Mouse (Mus musculus) embryo, embryonic 10 days (tissue): ENCODE measurements around the gene Cldn24.
"Not testable (repeated sequence)": the region's sequence is repeated elsewhere in the genome, so short reads cannot be mapped to it uniquely, and the experiment has no call there.

Source experiments
- DNase-seq: peaks from one replicate; pipeline ENCODE4 v3.0.0-alpha.2; 2015; ENCODE audit warnings: low spot score

Gene Cldn24

DNA sequence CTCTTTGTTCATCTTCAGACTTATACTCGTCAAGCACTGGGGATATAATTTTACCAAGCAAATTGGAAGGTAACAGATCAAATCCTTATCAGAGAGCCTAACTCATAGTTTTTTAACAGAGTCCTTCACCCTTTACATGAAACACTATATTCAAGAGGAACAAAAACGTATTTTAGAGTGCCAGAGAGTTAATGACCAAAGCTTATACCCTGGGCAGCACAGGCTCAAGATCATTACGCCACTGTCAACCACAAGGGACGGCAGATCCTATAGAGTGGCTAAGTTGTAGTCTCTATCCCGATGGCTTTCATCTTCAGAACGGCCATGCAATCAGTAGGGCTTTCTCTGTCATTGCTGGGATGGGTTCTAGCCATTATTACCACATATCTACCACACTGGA, at the start of gene Cldn24:
TSS of gene Cldn24 (plus strand) at position 301 of the 400 bp plus-strand sequence.
- DNase-seq, result no peak

DNA sequence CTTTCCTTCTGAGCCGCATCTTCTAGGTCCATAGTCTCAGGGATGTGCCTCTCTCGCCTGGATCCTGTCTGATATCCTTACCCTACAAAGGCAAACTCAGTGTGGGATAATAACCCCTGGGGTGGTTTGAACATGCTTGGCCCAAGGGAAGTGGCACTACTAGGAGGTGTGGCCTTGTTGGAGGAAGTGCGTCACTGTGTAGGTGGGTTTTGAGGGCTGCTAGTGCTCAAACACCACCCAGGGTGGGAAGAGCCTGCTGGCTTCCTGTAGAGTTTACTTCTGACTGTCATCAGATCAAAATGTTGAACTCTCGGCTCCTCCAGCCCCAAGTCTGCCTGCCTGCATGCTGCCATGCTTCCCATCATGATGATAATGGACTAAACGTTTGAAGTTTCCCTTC, 49.0 kb upstream of the Cldn24 start:
- no peak for DNase-seq

DNA sequence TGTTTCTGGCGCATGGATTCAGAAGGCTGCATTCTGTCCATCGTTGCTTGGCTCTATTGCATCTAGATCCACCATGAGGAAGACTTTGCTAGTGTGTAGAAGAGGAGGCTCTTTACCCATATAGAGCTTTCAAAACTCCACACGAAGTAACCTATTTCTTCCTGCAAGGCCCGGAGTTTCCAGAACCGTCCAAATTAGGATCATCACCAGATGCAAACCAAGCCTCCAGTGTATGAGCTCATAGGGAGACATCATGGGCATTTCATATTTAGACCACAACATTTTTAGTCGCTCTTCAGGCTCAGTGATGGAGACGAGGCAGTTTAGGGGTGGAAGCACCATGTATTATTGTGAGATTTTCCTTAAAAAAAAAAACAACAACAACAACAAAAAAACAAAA, 44.5 kb upstream of the Cldn24 start:
- no peak for DNase-seq

DNA sequence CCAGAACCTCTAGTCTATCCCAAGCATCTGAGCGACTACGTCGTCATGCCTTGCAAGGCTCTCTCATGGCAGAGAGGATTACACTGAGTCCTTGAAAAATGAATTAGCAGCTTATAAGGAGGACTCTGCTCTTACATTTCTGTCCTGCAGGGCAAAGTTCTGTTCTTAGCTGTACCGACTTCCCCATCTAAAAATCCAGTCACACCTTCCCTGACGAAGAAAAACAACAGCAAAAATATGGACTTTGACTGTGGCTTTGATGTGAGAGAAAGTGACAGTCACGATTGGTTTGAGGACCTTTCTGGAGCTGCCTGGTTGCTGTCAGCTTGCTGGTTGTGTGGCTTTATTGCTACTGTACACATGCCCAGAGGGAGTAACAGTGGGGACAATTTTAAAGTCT, 42.4 kb upstream of the Cldn24 start:
- no peak for DNase-seq

DNA sequence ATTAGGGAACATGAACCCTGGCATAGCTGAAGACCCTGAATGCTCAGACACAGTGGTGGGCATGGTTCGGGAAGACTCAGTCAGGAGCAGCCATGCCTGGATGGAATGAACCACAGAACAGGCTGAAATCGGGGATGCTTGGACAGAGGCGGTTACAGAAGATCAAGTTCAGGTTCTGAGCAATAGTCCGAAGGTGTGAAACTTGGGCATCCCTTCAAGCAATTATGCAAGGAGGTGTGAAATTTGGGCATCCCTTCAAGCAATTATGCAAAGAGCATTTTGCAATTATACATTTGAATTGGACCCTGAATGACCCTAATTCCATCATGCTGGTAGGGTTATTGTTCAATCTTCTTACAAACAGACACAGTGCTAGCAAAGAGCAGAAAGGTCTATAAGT, 40.1 kb upstream of the Cldn24 start:
- DNase-seq, result no peak

DNA sequence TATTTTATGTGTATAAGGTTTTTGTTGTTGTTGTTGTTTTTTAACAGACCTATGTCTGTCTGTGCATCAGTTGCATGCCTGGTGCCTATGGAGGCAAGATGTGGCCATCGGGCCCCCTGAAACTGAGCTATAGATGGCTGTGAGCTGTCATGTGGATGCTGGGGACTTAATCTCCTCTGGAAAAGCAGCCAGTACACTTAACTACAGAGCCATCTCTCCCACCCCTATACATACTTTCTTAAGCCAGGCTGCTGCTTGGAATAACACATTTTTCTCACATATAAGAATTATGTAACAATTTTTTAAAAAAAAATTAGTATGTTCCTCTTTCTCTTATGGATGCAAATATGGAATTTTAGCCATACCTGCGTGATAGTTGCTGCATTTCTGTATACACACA, 38.4 kb upstream of the Cldn24 start:
- no peak for DNase-seq

DNA sequence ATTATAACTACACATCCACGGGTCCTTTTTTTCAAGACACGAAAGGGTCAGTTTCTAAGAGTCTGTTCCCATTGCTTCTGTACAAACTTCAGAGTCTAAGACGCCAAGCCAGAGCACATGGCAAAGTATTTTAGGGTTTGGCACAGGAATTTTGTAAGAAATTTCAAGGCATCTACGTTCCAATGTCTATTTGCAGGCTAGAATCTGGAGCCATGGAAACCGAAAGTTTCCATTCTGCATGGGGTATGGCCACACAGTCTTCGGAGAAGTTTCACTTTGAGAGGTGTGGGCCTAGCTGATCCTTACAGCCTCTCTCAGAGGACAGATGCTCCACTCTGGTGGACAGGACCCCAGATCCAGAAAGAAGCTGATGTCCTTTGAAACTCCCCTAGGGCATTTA, 38.0 kb upstream of the Cldn24 start:
- no peak for DNase-seq

DNA sequence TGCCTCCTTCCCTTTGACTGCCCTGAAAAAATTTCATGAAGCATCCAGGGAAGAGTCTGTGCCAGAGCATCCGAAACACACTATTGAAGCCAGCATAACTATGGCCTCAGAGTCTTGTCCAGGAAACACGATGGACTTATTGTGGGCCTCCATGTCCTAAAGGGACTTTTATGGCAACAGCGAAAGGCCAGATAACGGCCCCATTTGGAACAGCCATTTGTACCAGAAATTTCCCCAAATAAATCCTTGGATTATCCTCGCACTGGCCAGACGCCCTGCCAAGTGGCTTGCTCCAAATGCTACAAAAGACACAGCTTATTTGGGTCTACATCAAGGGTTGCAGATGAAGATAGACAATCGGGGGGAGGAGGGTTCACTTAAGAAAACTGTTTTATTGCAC, 37.5 kb upstream of the Cldn24 start:
- DNase-seq, result no peak

DNA sequence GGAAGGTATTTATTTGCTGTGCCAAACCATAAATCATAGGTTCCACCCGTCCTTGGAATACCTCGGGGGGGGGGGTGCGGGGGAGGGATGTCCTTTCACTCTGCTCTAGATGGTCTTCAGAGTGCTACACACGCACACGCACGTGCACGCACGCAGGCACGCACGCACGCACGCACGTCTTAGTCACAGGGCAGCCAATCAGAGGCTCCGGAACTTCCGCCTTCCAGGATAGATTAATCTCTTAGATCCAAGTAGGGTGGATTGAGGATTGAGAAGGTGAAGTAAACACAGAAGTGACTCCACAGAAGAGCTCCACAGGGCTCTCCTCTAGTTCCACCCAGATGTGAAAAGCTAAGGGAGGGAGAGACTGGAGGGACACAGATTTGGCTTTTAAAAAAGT, 35.6 kb upstream of the Cldn24 start:
- DNase-seq, result no peak

DNA sequence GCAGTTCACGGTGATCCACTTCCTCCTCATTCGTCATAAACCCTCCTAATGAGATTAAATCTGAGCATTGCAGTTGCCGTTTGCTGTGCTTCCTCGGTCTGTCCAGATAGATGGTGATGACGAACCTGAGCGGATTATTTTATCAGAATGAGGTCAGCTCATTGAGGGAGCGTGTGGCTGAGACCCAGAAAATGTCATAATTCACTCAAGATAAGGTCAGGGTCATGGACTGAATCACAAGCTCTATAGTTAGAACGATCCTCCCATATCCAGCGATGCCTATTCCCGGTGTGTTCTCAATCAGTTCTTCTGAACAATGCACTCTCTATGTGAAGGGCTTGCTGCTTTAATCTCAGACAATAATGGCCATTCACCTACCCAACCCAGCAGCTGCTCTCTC, 34.2 kb upstream of the Cldn24 start:
- peak; percentile 27 for DNase-seq

DNA sequence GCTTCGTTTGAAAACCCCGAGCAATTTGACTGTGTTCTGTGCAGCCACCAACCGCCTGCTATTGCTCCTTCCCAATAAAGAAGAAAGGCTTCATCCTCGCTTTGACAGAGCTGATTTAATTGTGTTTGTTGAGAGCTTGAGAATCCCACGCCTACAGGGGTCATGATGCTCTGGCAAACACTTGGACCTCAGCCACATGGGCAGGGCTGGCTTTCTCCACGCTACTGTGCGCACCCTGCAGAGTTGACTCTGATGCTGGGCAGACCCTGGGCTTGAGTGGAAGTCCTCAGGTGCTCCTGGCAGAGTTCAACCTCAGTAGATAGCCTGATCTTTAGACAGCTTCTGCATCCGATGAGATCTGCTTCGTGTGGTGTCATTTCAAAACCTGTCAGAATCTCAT, 30.0 kb upstream of the Cldn24 start:
- no peak for DNase-seq

DNA sequence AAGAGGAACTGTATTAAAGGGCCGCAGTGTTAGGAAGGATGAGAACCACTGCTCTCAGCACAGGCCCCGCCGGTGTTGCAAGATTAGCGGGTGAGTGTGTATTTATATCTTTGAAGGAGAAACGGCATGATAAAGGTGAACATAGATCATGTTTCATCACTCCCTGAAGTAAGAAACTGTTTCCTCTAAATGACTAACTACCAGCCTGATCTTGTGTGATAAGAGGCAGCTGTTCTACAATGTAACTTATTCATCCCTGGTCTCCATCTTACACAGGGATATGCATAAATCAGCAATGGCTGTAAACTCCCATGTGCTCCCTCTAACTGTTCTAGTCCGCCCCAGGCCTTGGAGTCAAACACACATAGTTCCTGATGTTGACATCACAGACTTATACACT, 22.5 kb upstream of the Cldn24 start:
- no peak for DNase-seq

DNA sequence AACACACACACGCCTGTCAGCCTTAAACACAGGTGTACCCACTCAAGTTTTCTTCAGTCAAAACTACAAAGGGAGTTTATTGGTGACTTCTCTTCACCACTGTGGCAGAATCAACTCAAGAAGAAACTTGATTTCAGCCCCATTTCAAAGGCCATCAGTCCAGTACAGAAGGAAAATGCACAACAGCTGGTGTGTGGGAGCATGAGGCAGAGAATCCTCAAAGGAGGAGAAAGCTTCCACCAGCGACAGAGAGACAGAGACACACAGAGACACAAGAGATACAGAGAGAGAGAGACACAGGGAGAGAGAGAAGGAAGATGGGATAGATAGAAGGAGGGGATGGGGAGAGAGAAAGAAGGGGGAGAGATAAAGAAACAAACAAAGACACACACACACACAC, 19.6 kb upstream of the Cldn24 start:
- DNase-seq, result no peak

DNA sequence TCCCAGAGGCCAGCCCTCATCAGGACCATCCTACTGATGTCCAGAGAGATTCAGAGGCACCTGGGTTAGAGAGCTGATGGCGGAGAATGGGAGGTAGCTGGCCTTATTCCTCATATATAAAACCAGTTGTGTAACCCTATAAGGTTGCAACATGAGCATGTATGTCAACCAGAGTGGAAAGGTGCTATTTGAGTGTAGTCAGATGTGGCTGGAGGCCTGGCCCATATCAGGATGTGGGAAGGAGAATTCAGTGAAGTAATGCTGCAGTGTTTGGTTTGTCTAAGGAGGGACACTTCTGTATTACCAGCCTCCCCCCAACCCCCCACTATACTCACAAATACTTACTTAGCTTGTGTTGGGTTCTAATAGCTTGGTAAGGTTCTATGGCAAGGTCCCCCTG, 17.7 kb upstream of the Cldn24 start:
- DNase-seq, result no peak

DNA sequence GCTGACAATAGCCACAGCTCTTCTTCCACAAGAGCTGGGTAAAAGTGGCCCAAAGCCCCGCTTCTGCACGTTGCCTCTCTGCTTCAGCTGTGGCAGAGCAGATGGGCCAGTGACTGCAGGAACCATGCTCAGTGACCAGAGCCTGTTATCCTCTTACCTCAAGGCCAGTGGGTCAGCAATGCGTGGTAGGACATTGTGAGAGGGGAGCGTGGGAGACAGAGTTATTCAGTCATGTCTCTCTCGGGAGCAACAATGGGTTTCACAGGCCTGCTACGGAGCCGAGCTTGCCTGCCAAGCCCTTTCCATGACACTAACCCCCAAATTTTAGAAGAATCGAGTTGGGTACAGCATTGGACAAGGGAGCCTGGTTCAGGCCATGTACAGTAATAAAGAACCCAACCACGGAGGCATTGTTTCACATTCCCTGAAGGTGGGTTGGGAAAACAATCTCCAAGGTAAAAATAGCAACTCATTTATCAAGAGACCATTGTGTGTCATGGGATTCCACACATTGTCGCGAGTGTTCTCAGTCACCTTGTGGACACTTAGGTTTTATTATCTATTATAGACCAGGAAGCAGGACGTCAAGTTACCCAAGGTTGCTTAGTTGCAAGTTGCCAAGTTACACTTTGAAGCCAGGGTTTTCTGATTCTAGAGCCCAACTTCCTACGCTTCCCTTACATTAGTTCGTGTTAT, 11.8 kb upstream of the Cldn24 start:
- DNase-seq, result no peak

DNA sequence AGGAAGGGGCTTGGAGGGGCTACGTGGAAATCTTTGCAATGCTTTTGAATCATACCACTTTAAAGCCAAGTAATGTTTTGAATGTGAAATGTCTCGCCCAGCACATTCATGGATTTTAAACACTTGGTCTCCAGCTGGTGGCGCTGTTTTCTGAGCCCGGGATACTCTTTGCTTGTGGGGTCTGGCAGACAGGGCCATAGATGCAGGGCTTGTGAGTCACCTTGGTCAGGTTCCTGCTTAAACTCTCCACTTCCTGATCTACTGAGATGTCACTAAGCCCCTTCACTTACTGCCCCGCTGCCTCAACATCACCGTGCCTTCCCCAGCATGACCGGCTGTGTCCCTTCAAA, 11.3 kb upstream of the Cldn24 start:
- DNase-seq, result no peak

DNA sequence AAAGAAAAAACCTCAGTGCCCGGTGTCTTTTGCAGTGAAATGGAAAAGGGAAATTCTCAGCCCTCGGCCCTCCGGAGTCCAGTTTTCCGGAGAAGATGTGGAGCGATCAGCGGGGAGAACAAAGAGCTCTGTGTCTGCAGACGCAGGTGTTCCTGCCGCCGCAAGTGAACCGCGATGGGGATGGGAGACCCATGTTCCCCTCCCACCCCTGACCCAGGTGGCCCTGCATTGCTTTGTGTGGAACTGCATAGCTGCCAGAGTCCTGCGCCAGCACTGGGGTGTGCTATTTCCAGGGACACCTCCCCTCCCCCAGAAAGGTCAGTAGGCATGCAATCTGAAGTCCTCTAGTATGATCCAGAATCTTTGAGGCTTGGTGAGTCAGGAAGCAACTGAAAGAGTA, 10.7 kb upstream of the Cldn24 start:
- DNase-seq, result no peak

DNA sequence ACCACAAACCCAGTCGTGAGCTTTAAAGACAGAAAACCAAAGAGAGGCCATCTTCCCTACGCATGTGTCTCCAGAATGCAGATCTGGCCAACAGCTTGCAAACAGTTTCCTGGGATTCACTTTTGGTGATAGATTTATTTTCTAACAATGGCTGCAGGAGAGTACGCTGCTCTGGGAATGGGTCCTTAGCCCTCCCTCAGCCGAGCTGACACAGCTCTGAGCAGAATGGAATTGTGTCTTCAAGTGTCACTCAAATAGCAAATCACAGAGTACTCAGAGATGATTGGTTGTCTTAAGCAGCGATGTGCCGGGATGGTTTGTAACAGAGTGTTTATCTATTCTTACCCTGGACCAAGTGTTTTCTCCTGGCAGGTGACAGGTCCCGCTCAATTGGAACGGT, 2.9 kb upstream of the Cldn24 start:
- DNase-seq, result no peak

DNA sequence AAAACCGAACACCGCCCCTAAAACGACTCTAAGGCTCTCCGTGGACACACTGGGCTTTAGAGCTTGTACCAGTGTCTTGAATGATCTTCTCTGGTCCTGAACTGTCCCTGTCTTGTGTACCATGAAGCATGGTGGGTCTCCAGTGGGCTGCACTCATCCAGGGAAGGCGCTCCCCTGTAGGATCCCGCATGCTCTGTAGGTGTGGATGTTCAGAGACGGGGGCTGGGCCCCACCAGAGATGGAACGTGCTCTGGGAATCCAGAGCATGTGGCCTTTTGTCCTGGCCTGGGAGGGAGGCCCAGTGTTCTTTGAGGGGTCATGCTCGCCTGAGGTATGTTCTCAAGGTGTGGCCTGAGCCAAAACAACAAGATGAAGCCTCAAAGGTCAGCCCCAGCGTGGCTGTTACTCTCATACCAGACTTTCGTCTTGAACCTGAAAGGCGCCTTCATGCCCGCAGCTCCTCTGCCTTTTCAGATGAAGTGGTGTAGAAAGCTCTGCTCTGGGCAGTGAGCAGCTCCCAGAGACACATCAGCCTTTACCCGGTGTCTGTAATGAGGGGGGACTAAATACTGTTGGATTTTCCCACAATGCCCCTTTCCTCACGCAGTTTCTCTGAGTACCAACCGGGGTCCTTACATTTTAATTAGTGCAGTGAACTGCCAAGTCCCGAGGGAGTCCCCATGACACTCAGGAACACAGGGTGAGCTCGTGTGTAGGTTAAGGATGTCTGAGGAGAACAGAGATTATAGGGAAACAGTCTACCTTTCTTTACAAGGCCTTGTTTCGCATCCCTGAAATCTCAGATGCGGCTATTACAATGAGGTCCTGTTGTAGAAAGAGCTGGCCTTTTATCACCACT, 800 bp upstream of the Cldn24 start:
- no peak for DNase-seq

DNA sequence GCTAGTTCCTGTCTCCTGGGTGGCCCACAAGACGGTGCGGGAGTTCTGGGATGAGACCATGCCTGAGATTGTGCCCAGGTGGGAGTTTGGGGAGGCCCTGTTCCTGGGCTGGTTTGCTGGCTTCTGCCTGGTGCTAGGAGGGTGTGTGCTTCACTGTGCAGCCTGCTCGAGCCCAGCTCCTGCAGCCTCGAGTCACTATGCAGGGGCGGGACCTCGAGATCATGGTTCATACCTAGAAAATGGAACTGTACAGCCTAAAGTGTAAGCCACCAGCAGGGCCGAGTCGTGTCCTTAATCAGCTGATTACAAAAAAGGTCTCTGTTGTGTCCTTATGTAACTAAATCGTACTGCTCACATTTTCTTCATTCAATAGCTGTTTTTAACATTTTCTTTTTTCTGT, 598 bp downstream of the Cldn24 start:
- DNase-seq, result not testable (repeated sequence)

DNA sequence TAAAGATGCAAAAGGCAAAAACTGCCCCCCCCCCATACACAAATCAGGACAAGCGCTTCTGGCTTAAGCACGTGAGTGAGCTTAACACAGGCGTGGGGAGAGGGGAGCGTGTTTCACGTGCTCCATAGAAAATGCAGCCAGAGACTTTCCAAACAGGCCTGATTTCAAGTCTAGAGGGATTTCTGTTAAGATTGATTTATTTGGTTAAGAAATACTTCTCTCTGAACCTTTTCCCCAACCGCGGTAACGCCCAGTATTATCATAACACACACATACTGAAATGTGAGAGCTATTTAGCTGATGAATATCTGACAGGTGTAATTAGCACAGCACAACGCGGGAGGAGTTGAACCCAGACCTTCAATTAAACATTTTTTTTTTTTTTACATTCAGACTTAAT, 1.8 kb downstream of the Cldn24 start:
- DNase-seq, result no peak

DNA sequence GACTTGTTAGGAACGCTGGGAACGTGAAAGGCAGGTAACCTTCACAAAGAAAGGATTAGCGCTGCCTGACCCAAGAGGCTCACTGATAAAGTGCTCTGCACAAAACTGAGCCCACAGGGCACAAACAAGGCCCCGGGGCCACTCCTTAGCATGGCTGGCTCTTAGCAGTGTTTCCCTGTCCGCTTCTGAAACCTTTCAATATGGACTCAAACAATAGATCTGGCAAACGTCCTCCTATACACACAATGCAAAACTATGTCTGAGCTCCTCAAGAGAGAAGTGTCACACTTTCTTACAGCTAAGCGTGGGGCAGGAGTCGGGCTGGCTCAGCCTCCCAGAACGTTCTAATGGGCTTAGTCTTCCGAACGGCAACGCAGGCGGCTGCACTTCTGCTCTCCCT, 2.2 kb downstream of the Cldn24 start, which contains the start of gene Cldn22:
TSS of gene Cldn22 (plus strand) at position 301 of the 400 bp plus-strand sequence.
- DNase-seq, result no peak

DNA sequence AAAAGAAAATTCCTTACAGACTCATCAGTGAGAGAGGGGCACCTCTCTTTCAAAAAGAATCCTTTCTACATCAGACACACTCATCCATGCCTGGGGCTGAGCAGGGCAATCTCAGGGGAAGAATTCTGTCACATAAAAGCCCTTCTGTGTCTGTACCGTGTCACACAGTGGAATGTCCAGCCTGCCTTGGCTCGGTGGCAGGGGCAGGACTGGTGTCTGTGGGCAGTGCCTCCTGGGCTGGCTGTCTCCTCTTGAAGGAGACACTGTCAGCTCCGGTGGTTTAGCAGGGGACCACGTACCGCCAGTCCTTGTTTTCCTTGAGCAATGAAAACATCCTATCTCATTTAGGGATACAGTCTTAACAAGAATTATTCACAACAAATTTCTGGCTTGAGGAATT, 3.7 kb downstream of the Cldn24 start:
- no peak for DNase-seq

DNA sequence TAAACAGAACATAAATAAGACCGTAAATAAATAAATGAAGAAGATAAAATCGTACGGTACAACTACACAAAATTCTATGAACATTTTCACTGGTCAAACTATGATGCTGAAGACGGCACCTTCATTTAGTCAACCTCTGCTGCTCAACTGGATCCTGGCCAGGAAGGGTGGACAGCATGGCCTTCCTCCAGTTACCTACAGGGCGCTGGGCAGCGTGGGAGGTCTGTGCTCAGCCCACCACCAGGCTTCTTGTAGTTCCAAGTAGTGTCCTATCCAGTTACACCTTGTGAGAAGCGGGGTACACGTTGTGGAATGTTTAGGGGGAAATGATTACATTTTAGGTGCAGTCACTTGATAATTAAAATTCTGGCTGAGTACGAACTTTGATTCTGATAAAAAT, 5.0 kb downstream of the Cldn24 start:
- DNase-seq, result no peak
